Mouse (Mus musculus): Measurements from ENCODE around the gene Nr4a1.

Gene Nr4a1

GRCm38 (mm10) chr15:101286129-101286770, 32.2 kb downstream of the Nr4a1 start:
- peak; percentile 60 for DNase-seq (ENCODE audit: low spot score)

GRCm38 (mm10) chr15:101287361-101287760, 33.3 kb downstream of the Nr4a1 start:
- DNase-seq (ENCODE audit: low spot score): peak; percentile 82

- DNase-seq (ENCODE audit: low spot score): no peak
Observed at GRCm38 (mm10) chr15:101290354-101290753, 36.3 kb downstream of the Nr4a1 start.

- peak; percentile 92 for DNase-seq (ENCODE audit: low spot score)
Observed at GRCm38 (mm10) chr15:101292012-101292411, 37.9 kb downstream of the Nr4a1 start.

GRCm38 (mm10) chr15:101293025-101293621, 39.1 kb downstream of the Nr4a1 start, which contains the start of gene 6030408B16Rik:
TSS of gene 6030408B16Rik (plus strand) at chr15:101293212.
- DNase-seq (ENCODE audit: low spot score): no peak

- DNase-seq (ENCODE audit: low spot score): no peak
Observed at GRCm38 (mm10) chr15:101294028-101294894, 40.2 kb downstream of the Nr4a1 start.

GRCm38 (mm10) chr15:101295106-101295505, 41.0 kb downstream of the Nr4a1 start:
- no peak for DNase-seq (ENCODE audit: low spot score)

- DNase-seq (ENCODE audit: low spot score): no peak
Observed at GRCm38 (mm10) chr15:101295616-101296015, 41.5 kb downstream of the Nr4a1 start.

- no peak for DNase-seq (ENCODE audit: low spot score)
Observed at GRCm38 (mm10) chr15:101296091-101296490, 42.0 kb downstream of the Nr4a1 start.

GRCm38 (mm10) chr15:101297988-101298387, 43.9 kb downstream of the Nr4a1 start:
- no peak for DNase-seq (ENCODE audit: low spot score)

- no peak for DNase-seq (ENCODE audit: low spot score)
Observed at GRCm38 (mm10) chr15:101298550-101298949, 44.5 kb downstream of the Nr4a1 start.

- DNase-seq (ENCODE audit: low spot score): no peak
Observed at GRCm38 (mm10) chr15:101299480-101299960, 45.5 kb downstream of the Nr4a1 start.

GRCm38 (mm10) chr15:101300128-101300527, 46.1 kb downstream of the Nr4a1 start:
- no peak for DNase-seq (ENCODE audit: low spot score)

- DNase-seq (ENCODE audit: low spot score): no peak
Observed at GRCm38 (mm10) chr15:101302201-101302600, 48.1 kb downstream of the Nr4a1 start.

GRCm38 (mm10) chr15:101303830-101304229, 49.8 kb downstream of the Nr4a1 start:
- no peak for DNase-seq (ENCODE audit: low spot score)

GRCm38 (mm10) chr15:101306459-101306858, 52.4 kb downstream of the Nr4a1 start:
- no peak for DNase-seq (ENCODE audit: low spot score)

GRCm38 (mm10) chr15:101308440-101309348, 54.6 kb downstream of the Nr4a1 start:
- DNase-seq (ENCODE audit: low spot score): peak; percentile 46

GRCm38 (mm10) chr15:101309493-101309892, 55.4 kb downstream of the Nr4a1 start:
- DNase-seq (ENCODE audit: low spot score): no peak

GRCm38 (mm10) chr15:101311087-101311770, 57.2 kb downstream of the Nr4a1 start:
- no peak for DNase-seq (ENCODE audit: low spot score)

GRCm38 (mm10) chr15:101312006-101312405, 57.9 kb downstream of the Nr4a1 start:
- no peak for DNase-seq (ENCODE audit: low spot score)

- DNase-seq (ENCODE audit: low spot score): no peak
Observed at GRCm38 (mm10) chr15:101315378-101315777, 61.3 kb downstream of the Nr4a1 start.
